Mouse (Mus musculus): ENCODE results near the gene Cib1.

The Cib1 gene

GRCm38 (mm10) chr7:80232489-80233029 lies at the start of gene Cib1, which contains the start of gene Gdpgp1:
Gene Cib1 (minus strand): TSS chr7:80232813.
Gene Gdpgp1 (plus strand): TSS chr7:80232865.
- peak; percentile 97 for DNase-seq

GRCm38 (mm10) chr7:80281646-80282045 lies 49.0 kb upstream of the Cib1 start:
- no peak for DNase-seq

- no peak for DNase-seq
Observed at GRCm38 (mm10) chr7:80280998-80281397, 48.4 kb upstream of the Cib1 start.

- no peak for DNase-seq
Observed at GRCm38 (mm10) chr7:80280032-80280431, 47.4 kb upstream of the Cib1 start.

- no peak for DNase-seq
Observed at GRCm38 (mm10) chr7:80276374-80276773, 43.8 kb upstream of the Cib1 start.

- no peak for DNase-seq
Observed at GRCm38 (mm10) chr7:80273456-80273855, 40.8 kb upstream of the Cib1 start.

GRCm38 (mm10) chr7:80269751-80270255 lies 37.2 kb upstream of the Cib1 start:
- DNase-seq: no peak

GRCm38 (mm10) chr7:80268897-80269750 lies 36.5 kb upstream of the Cib1 start, which contains the start of gene Vps33b:
Gene Vps33b (plus strand): TSS chr7:80269649.
- DNase-seq: peak; percentile 98

- DNase-seq: no peak
Observed at GRCm38 (mm10) chr7:80267764-80268163, 35.2 kb upstream of the Cib1 start.

- DNase-seq: no peak
Observed at GRCm38 (mm10) chr7:80264606-80265005, 32.0 kb upstream of the Cib1 start.

- no peak for DNase-seq
Observed at GRCm38 (mm10) chr7:80261372-80261990, 28.9 kb upstream of the Cib1 start.

- peak; percentile 94 for DNase-seq
Observed at GRCm38 (mm10) chr7:80260625-80261371, 28.2 kb upstream of the Cib1 start, which contains the start of gene Ngrn. Gene Ngrn (plus strand): TSS chr7:80261215.

GRCm38 (mm10) chr7:80257706-80258105 lies 25.1 kb upstream of the Cib1 start:
- DNase-seq: no peak

- no peak for DNase-seq
Observed at GRCm38 (mm10) chr7:80255981-80256380, 23.4 kb upstream of the Cib1 start.

GRCm38 (mm10) chr7:80252886-80253285 lies 20.3 kb upstream of the Cib1 start:
- no peak for DNase-seq

GRCm38 (mm10) chr7:80252437-80252836 lies 19.8 kb upstream of the Cib1 start:
- no peak for DNase-seq

- DNase-seq: no peak
Observed at GRCm38 (mm10) chr7:80246859-80247258, 14.2 kb upstream of the Cib1 start.

- DNase-seq: peak; percentile 99
Observed at GRCm38 (mm10) chr7:80246148-80246721, 13.6 kb upstream of the Cib1 start, which contains the start of gene Ttll13. Gene Ttll13 (plus strand): TSS chr7:80246376.

- no peak for DNase-seq
Observed at GRCm38 (mm10) chr7:80244851-80245250, 12.2 kb upstream of the Cib1 start.

GRCm38 (mm10) chr7:80241661-80242060 lies 9.0 kb upstream of the Cib1 start:
- no peak for DNase-seq

- no peak for DNase-seq
Observed at GRCm38 (mm10) chr7:80238542-80238941, 5.9 kb upstream of the Cib1 start.

- DNase-seq: peak; percentile 45
Observed at GRCm38 (mm10) chr7:80233799-80234198, 1.2 kb upstream of the Cib1 start.

All from retina, postnatal 1 day (tissue).